ENCODE assay signal across 1 mouse cellular context in the genomic region with DNA sequence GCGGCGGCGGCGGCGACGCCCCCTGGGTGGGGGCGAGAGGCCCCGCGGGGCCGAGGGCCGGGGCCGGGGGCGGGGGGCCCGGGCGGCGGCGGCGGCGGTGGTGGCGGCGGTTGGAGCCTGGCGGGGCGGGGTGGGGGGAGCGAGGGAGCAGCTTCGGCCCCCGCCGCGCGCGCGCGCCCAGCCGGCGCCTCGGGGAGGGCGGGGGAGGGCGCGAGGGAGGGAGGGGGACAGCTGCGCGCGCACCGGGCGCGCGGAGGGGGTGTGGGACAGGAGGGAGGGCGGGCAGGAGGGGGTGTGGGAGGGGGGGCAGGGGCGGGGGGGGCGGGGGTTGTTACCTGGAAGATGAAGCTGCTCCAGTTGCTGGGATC.
A peak's percentile ranks its signal among the peaks of the same experiment; 100 is the strongest.
TF ChIP-seq lines count a peak whose summit lies in the region.

No protein-coding gene starts in this region.

TF ChIP-seq in MEL, 35 proteins besides CTCF, POLR2A, EP300 and RAD21:
- TF ChIP-seq E2F4 (IDR thresholded peaks at IDR 0.05; ENCODE audit: borderline replicate concordance, low read depth, low read length) (no peak), SIN3A (IDR thresholded peaks at IDR 0.05; ENCODE audit: low read length) (peak; percentile 20; the same call in 1 of the 2 replicates)
